Mouse (Mus musculus) retina, postnatal 1 day (tissue): ENCODE measurements around the gene Gm11034.

ENCODE experiments used
- DNase-seq: peaks from one replicate; pipeline ENCODE4 v3.0.0-alpha.2; 2012

Gm11034 gene

DNA sequence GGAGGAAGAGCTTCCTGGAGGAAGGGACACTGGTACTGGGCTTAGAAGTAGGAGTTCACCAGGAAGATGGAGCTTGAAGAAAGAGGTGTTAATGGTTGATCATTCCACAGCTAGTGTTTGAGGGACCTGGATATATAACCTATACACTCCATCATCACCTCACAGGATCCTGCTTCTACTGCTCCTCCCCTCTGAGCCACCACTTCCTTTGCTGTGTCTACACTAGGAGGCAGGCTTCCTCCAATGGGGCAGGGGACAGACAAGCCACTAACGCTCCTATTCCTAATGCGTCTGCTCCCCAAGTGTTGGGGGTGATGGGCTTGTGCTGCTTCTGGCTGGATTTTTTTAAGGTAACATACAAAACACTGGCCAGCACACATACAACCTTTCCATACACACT, 2.7 kb downstream of the Gm11034 start:
- no peak for DNase-seq

- DNase-seq, result no peak
These were observed 3.2 kb downstream of the Gm11034 start for GRCm38 (mm10) chr8:72210222-72210621.

DNA sequence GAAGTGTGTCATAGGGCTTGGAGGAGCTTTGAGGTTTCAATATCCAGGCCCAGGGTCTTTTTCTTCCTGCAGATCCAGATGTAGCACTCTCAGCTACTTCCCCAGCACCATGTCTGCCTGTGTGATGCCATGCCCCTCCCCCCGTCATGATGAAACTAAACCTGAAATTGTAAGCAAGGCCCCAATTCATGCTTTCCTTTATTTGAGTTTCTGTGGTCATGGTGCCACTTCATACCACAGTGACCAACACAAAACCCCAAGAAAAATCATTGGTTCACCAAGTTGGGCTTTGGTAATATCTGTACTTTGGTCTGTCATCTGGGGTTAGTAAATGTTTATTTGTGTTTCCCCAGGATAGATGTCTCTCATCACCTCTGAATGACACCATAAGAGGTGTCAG, 4.9 kb downstream of the Gm11034 start:
- DNase-seq, result no peak

DNA sequence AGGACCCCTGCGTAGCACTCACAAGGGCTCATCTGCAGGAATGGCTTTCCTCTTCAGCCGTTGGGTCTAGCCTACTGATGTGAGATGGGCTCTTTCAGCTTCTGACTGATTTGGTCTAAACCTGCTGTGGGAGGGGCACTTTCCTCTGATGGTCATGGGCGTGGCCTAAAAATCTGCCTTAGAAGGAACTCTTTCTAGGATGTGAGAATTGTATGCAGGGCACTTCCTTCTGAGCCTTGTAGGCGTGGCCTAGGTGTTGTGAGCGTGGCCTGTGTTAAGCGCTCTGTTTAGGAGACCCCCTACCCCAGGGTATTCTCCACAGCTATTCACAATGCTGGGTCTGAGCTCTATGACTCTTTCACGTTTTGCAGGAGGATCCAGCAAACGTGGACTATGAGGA, 15.4 kb downstream of the Gm11034 start:
- DNase-seq, result no peak

- no peak for DNase-seq
These were observed 21.4 kb downstream of the Gm11034 start for GRCm38 (mm10) chr8:72192065-72192464.

DNA sequence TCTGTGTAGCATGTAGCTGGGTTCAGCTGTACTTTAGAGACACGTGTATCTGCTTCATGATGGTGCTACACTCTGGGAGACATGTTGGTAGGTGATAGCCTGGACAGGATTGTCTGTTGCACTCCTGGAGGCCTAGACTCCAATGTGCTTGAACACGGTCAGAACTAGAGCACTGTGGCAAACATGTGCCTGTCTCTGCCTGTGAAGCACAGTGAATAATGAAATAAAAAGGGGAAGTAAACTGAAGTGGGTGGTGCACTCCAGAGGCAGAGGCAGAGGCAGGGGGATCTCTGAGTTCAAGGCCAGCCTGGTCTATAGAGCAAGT, 23.3 kb downstream of the Gm11034 start:
- no peak for DNase-seq

DNA sequence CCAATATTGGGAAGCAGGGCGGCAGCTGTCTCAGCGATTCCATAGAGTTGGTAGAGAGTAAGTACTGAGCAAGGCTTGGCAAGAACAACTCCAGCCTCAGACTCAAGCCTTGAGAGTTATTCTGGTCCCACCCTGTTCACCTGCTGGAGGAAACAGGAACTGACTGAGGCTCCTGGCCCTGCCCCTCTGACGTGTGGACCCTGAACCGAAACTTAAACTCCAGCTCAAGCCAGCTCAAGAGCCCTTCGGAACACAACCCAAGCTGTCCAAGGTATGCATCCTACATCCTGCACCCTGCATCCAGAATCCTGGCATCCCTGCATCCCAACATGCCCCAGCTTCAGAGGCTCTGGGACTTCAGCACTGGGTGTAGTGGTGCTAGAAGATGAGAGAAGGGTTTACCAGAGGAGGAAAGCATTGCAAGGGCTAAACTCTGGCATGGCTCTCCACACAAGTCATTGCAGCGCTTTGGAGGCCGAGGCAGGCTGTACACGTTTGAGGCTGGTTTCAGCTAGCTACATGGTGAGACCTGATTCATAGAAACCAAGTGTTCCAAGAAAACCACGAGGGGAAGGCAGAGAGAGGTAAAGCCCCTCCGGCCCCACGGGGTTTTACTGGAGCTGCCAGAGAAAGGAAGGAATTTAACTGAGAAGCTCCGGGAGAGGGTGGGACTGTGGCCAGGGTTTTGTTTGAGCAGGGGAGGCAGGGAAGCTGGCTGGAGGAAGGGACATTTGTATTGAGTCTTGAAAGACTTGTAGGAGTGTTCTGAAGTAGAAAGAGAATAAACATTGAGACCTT, 23.8 kb downstream of the Gm11034 start, which contains the start of gene Hsh2d:
Hsh2d (plus strand) TSS at position 222 of the 798 bp plus-strand sequence.
- DNase-seq, result no peak

DNA sequence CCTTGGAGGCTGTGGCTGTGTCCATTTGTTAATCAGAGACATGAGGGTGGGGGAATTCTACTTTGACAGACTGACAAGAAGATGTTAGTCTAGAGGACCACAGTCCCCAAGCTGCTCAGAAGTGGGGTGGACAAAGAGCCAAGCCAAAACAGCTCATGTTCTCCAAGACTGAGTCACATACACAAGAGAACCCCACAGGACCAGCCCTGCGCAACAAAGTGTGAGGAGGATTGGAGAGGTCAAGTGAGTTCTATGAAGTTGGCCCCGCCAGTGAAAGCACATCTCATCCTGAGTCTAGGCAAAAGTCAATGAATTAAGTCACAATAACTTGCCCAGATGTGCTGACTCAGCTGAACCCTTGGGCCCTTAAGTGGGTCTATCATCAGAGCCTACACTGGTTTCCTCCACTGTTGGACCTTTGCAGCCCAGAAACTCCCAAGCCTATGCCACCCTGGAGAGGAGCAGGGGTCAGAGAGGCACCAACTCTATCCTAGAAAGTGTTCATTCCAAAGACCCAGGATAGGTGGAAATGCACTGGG, 25.6 kb downstream of the Gm11034 start:
- DNase-seq, result no peak

GRCm38 (mm10) chr8:72183554-72184202, 29.8 kb downstream of the Gm11034 start:
- no peak for DNase-seq

GRCm38 (mm10) chr8:72177346-72177925, 36.0 kb downstream of the Gm11034 start:
- peak; percentile 83 for DNase-seq

DNA sequence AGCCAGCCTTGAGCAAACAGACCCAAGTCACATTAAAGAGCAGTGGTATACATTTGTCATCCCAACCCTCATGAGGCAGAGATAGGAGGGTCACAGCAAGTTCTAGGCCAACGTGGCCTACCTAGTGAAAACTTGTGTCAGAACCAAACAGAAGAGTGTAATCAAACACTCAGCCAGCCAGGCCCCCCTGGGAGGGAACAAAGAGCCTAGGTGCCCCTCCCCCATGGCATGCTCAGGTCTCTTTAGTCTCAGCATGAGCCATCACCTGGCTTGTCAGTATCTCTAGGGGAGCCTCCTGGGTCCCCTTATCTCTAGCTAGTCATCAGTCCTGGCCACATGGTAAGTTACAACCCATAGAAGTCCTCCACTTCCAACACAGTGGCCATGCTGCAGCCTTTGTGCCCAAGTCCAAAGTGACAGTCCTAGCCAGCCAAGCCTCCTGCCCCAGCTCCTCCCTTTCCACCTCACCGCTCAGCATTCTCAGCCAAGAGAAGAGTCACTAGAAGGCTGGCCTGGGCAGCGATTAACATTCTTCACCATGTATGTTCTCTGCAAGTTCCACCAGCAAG, 43.7 kb downstream of the Gm11034 start:
- DNase-seq, result no peak

- no peak for DNase-seq
These were observed 44.3 kb downstream of the Gm11034 start for GRCm38 (mm10) chr8:72169098-72169668.
